Mouse (Mus musculus) brain, embryonic 14.5 days (tissue): ENCODE results near the gene D230025D16Rik.

Source experiments
- CTCF ChIP-seq: fragments of 200-500 bp; IDR thresholded peaks from 2 replicates; pipeline ENCODE4 v1.5.1; 2012; ENCODE audit warnings: inconsistent platforms, mild to moderate bottlenecking, moderate library complexity, borderline replicate concordance; ENCODE audit not compliant: insufficient read depth, insufficient read length; ENCODE audit errors: extremely low read depth
- POLR2A ChIP-seq: fragments of 200-500 bp; IDR thresholded peaks from 2 replicates; pipeline ENCODE4 v1.6.1; 2012; ENCODE audit warnings: mild to moderate bottlenecking, inconsistent platforms, borderline replicate concordance; ENCODE audit not compliant: poor library complexity, insufficient read depth, insufficient read length, severe bottlenecking; ENCODE audit errors: extremely low read depth

- TF ChIP-seq POLR2A (no peak), CTCF (no peak)
These were observed 70.3 kb downstream of the D230025D16Rik start for GRCm38 (mm10) chr8:105295256-105295655.
